Mouse (Mus musculus): ENCODE results near the gene Aqp2. TPM values are rescaled to one million over a fixed set of nuclear protein-coding genes. Genes with fewer than 3 reads are reported as not detected.
A peak's percentile ranks its signal among the peaks of the same experiment; 100 is the strongest.

The Aqp2 gene
- polyA plus RNA-seq, 1 experiment: 0.07 TPM

DNA sequence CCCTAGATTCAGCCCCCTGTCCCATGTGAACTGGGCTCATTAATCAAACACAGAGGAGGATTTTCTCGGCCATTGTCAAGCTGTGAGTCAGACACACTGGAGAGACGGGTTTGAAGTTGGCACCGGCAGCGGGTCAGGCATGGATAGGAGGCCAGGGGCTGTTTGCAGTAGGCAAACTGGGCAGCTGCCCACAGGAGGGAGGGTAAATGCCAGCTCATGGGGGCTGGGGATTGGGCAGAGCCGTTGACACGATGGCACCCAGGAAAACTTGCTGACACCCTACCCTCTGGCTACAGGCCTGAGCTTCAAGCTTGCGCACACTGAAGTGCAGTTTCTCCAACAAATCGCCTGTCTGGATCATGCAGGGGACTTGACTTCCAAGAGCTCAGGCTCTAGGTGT, 13.3 kb downstream of the Aqp2 start:
- no peak for DNase-seq (ENCODE audit: low read depth)
- TF ChIP-seq CTCF (IDR thresholded peaks at IDR 0.05; ENCODE audit: borderline replicate concordance, extremely low read depth, insufficient read depth, insufficient read length): no peak
- no peak for TF ChIP-seq POLR2A (IDR thresholded peaks at IDR 0.05; ENCODE audit: borderline replicate concordance, extremely low read depth, insufficient read depth, insufficient read length, poor library complexity, severe bottlenecking)

DNA sequence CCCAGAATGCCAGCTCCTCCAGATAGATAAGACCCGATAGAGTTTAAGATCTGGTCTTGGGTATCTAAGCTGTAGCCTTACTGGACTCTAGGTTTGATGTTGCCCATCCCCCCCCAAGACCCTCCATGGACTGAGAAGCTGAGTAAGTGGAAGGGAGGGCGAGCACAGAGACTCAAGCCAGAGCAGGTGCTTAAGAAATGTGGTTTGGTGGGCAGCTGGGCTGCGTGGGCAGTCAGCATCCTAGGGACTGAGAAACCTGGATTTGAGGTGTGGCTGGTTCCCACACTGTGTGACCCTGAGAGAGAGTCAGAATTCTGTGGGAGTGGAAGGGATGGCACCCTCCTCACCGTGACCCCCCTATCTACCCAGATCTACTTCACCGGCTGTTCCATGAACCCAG, 14.0 kb downstream of the Aqp2 start:
- TF ChIP-seq POLR2A (IDR thresholded peaks at IDR 0.05; ENCODE audit: borderline replicate concordance, extremely low read depth, insufficient read depth, insufficient read length, poor library complexity, severe bottlenecking) (no peak), CTCF (IDR thresholded peaks at IDR 0.05; ENCODE audit: borderline replicate concordance, extremely low read depth, insufficient read depth, insufficient read length) (no peak)
- DNase-seq (ENCODE audit: low read depth): no peak

DNA sequence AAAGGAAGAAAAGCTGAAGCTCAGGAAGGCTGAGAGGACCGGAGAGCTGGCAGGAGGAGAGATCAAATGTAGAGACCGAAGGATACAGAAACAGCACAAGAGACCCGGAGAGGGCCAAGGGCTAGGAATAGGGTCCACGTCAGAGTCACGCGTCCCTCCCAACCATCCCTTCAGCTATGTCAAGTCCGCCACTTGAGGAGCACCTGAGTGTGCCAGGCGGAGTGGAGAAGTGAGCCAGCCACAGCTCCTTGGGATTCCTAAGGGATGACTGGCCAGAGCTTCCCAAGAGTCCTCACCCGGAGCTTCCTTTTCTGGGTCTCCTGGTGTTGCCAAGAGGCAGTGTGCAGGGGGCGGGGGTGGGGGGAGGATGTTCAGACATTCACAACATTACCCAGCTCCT, 16.1 kb downstream of the Aqp2 start:
- TF ChIP-seq CTCF (IDR thresholded peaks at IDR 0.05; ENCODE audit: borderline replicate concordance, extremely low read depth, insufficient read depth, insufficient read length) (no peak), POLR2A (IDR thresholded peaks at IDR 0.05; ENCODE audit: borderline replicate concordance, extremely low read depth, insufficient read depth, insufficient read length, poor library complexity, severe bottlenecking) (no peak)
- DNase-seq (ENCODE audit: low read depth): no peak

GRCm38 (mm10) chr15:99596056-99596687, 17.3 kb downstream of the Aqp2 start:
- peak; percentile 95 for DNase-seq (ENCODE audit: low read depth)
- TF ChIP-seq POLR2A (IDR thresholded peaks at IDR 0.05; ENCODE audit: borderline replicate concordance, extremely low read depth, insufficient read depth, insufficient read length, poor library complexity, severe bottlenecking) (no peak), CTCF (IDR thresholded peaks at IDR 0.05; ENCODE audit: borderline replicate concordance, extremely low read depth, insufficient read depth, insufficient read length) (peak; percentile 99)

- no peak for TF ChIP-seq CTCF (IDR thresholded peaks at IDR 0.05; ENCODE audit: borderline replicate concordance, extremely low read depth, insufficient read depth, insufficient read length)
- TF ChIP-seq POLR2A (IDR thresholded peaks at IDR 0.05; ENCODE audit: borderline replicate concordance, extremely low read depth, insufficient read depth, insufficient read length, poor library complexity, severe bottlenecking): no peak
- DNase-seq (ENCODE audit: low read depth): no peak
Observed at GRCm38 (mm10) chr15:99596841-99597240, 18.0 kb downstream of the Aqp2 start.

DNA sequence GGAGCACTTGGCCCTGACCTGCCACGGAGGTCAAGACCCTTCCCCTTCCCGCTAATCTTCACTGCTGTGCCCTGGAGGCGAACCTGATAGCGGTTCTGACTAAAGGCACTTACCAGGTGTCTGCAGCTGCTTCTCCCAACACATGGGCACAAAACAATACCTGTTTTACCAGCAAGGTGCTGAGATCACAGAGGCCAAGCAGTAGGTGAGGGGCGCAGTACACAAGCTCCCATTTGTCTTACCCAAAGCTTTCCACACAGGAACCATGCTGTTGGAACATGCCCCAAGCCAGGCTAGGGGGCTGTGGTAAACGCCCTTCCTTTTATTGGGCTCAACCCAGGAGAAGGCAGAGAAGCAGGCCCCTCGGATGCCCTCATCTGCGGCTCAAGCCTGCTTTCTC, 18.7 kb downstream of the Aqp2 start:
- no peak for DNase-seq (ENCODE audit: low read depth)
- no peak for TF ChIP-seq POLR2A (IDR thresholded peaks at IDR 0.05; ENCODE audit: borderline replicate concordance, extremely low read depth, insufficient read depth, insufficient read length, poor library complexity, severe bottlenecking)
- no peak for TF ChIP-seq CTCF (IDR thresholded peaks at IDR 0.05; ENCODE audit: borderline replicate concordance, extremely low read depth, insufficient read depth, insufficient read length)

DNA sequence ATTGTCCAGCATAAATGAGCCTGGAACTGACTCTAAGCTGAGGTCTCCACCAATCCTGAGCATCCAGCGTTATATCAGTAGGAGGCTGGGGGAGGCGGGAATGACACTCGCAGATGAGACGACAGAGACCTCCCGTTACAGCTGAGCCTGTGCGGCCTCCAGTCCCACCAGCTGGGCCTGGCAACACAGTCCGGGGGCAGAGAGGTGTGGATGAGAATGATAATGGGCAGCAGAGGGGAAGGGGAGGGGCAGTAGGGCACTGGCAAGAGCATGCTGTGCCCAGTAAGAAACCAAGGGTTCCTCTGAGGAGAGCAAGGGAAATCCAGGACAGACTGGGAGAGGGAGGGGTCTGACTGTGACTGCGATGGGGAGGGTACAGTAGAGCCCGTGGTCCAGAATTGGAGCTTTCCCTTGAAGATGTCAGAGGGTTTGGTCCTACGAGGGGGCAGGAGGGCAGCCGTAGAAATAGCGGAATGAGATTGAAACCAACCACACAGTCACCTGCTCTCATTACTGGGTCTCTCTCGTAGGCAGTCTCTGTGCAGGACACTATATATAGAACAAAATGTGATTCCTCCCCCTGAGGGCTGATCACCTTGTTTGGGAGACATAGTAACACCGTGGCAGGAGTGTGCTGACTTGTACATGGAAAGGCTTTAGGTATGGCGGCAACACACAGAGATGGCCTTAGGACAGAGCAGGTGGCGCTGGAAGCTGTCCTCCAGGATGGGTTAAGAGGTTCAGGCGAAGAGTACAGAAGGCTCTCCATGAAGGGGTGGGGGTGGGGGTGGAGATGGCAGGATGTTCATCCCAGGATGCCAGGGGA, 20.6 kb downstream of the Aqp2 start:
- peak; percentile 70 for DNase-seq (ENCODE audit: low read depth)
- TF ChIP-seq POLR2A (IDR thresholded peaks at IDR 0.05; ENCODE audit: borderline replicate concordance, extremely low read depth, insufficient read depth, insufficient read length, poor library complexity, severe bottlenecking): no peak
- no peak for TF ChIP-seq CTCF (IDR thresholded peaks at IDR 0.05; ENCODE audit: borderline replicate concordance, extremely low read depth, insufficient read depth, insufficient read length)

DNA sequence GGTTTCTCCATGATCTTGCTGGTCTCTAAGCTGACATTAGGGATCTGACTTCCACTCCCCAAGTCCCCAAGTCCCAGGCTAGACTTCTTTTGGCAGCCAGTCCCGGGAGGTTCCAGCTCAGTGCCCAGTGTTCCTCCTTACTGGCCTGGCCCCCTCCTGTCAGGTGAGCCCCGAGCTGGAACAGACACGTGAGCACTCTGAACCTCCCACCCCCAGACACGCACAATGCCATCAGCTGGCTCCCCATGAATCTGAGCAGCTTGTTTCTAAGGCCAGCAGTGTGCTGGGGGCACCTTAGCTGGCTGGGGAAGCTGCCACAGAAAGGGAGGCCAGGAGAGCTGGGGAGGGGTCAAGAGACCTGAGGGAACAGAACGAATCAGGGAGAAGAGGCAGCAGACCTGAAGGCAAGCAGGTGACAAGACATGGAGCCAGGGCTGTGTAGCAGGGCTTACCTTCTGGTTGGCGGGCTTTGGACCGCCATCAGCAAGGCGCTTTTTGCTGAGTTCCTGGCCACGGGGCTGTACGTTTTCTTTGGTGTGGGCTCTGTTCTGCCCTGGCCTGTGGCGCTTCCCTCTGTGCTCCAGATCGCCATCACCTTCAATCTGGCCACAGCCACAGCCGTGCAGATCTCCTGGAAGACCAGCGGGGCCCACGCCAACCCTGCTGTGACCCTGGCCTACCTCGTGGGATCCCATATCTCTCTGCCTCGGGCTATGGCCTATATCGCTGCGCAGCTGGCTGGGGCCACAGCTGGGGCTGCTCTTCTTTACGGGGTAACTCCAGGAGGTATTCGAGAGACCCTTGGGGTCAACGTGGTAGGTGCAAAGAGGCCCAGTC, 22.3 kb downstream of the Aqp2 start, which contains the start of gene Aqp6:
TSS of gene Aqp6 (plus strand) at position 415 of the 837 bp plus-strand sequence.
- TF ChIP-seq CTCF (IDR thresholded peaks at IDR 0.05; ENCODE audit: borderline replicate concordance, extremely low read depth, insufficient read depth, insufficient read length) (no peak), POLR2A (IDR thresholded peaks at IDR 0.05; ENCODE audit: borderline replicate concordance, extremely low read depth, insufficient read depth, insufficient read length, poor library complexity, severe bottlenecking) (no peak)
- DNase-seq (ENCODE audit: low read depth): peak; percentile 44

- peak; percentile 71 for DNase-seq (ENCODE audit: low read depth)
- TF ChIP-seq POLR2A (IDR thresholded peaks at IDR 0.05; ENCODE audit: borderline replicate concordance, extremely low read depth, insufficient read depth, insufficient read length, poor library complexity, severe bottlenecking) (no peak), CTCF (IDR thresholded peaks at IDR 0.05; ENCODE audit: borderline replicate concordance, extremely low read depth, insufficient read depth, insufficient read length) (no peak)
Observed at GRCm38 (mm10) chr15:99601823-99602120, 22.9 kb downstream of the Aqp2 start.

- no peak for DNase-seq (ENCODE audit: low read depth)
- TF ChIP-seq POLR2A (IDR thresholded peaks at IDR 0.05; ENCODE audit: borderline replicate concordance, extremely low read depth, insufficient read depth, insufficient read length, poor library complexity, severe bottlenecking) (no peak), CTCF (IDR thresholded peaks at IDR 0.05; ENCODE audit: borderline replicate concordance, extremely low read depth, insufficient read depth, insufficient read length) (no peak)
Observed at GRCm38 (mm10) chr15:99602206-99602820, 23.5 kb downstream of the Aqp2 start.

GRCm38 (mm10) chr15:99603216-99603615, 24.4 kb downstream of the Aqp2 start:
- TF ChIP-seq POLR2A (IDR thresholded peaks at IDR 0.05; ENCODE audit: borderline replicate concordance, extremely low read depth, insufficient read depth, insufficient read length, poor library complexity, severe bottlenecking): no peak
- no peak for TF ChIP-seq CTCF (IDR thresholded peaks at IDR 0.05; ENCODE audit: borderline replicate concordance, extremely low read depth, insufficient read depth, insufficient read length)
- DNase-seq (ENCODE audit: low read depth): no peak

Measured in brain, embryonic 14.5 days (tissue).